Mouse (Mus musculus) erythroblast, embryonic 14.5 days (primary cell): ENCODE measurements around the gene Psmd6.

Experiments
- GATA1 ChIP-seq: IDR thresholded peaks from 2 replicates; pipeline ENCODE4 v1.6.1; 2012; ENCODE audit warnings: low read length, inconsistent platforms, mixed read lengths
- TAL1 ChIP-seq: IDR thresholded peaks from 3 replicates; pipeline ENCODE4 v1.6.1; 2012; ENCODE audit warnings: low read length, inconsistent platforms, mixed read lengths

GRCm38 (mm10) chr14:14068553-14068952, 52.2 kb downstream of the Psmd6 start:
- TF ChIP-seq GATA1 (no peak), TAL1 (no peak)
